Mouse (Mus musculus) C2C12 (cell line): ENCODE results near the gene Extl2. TPM values are rescaled to one million over a fixed set of nuclear protein-coding genes. Genes with fewer than 3 reads are reported as not detected.
A peak's percentile ranks its signal among the peaks of the same experiment; 100 is the strongest.

Source experiments
- H3K27me3 ChIP-seq: one replicate; pipeline ENCODE4 v1.6.1; 2011; ENCODE audit not compliant: control insufficient read depth, insufficient read depth, insufficient read length
- H3K36me3 ChIP-seq: one replicate; pipeline ENCODE4 v1.6.1; 2011; ENCODE audit not compliant: control insufficient read depth, insufficient read depth
- H3K4me3 ChIP-seq: one replicate; pipeline ENCODE4 v1.5.1; 2011; ENCODE audit warnings: mild to moderate bottlenecking, control low read depth; ENCODE audit not compliant: poor library complexity, insufficient read depth, severe bottlenecking
- H3K79me2 ChIP-seq: one replicate; pipeline ENCODE4 v1.6.1; 2011; ENCODE audit not compliant: control insufficient read depth, insufficient read depth
- H3K79me3 ChIP-seq: one replicate; pipeline ENCODE4 v1.6.1; 2011; ENCODE audit warnings: low read depth, control low read depth
- H3ac ChIP-seq: one replicate; pipeline ENCODE3; 2011; ENCODE audit warnings: low read depth; ENCODE audit not compliant: control insufficient read depth, insufficient read length
- CEBPB ChIP-seq: IDR thresholded peaks from one replicate; pipeline ENCODE4 v1.6.1; 2011; ENCODE audit warnings: low read depth, mild to moderate bottlenecking, control low read depth, moderate library complexity
- CTCF ChIP-seq: IDR thresholded peaks from one replicate; pipeline ENCODE4 v1.5.1; 2011; ENCODE audit not compliant: control insufficient read depth, insufficient read depth, insufficient read length
- FOSL1 ChIP-seq: IDR thresholded peaks from one replicate; pipeline ENCODE4 v1.8.0; 2011; ENCODE audit warnings: mild to moderate bottlenecking, low read length; ENCODE audit not compliant: poor library complexity, insufficient read depth, severe bottlenecking
- MAX ChIP-seq: IDR thresholded peaks from one replicate; pipeline ENCODE4 v1.6.1; 2011; ENCODE audit warnings: mild to moderate bottlenecking, control low read depth
- MYOD1 ChIP-seq: IDR thresholded peaks from one replicate; pipeline ENCODE4 v1.6.1; 2011; ENCODE audit warnings: low read depth; ENCODE audit not compliant: control insufficient read depth, insufficient read length
- MYOG ChIP-seq: IDR thresholded peaks from one replicate; pipeline ENCODE4 v1.6.1; 2011; ENCODE audit not compliant: control insufficient read depth, insufficient read length; ENCODE audit errors: extremely low read depth
- USF1 ChIP-seq: IDR thresholded peaks from one replicate; pipeline ENCODE4 v1.6.1; 2011; ENCODE audit warnings: low read depth, mild to moderate bottlenecking, control low read depth, moderate library complexity
- long read RNA-seq, 2 experiments: library from polyadenylated mRNA; unstranded; transcript quantifications; one replicate each; pipeline ENCODE4 v2.0.0; 2019 to 2020
- polyA plus RNA-seq: library from polyadenylated mRNA; unstranded; fragments of >200 nt; fragmentation: generic; extraction: Trizol; gene quantifications from one replicate; pipeline ENCODE4 v1.2.1, GENCODE M21; 2012; ENCODE audit warnings: missing spikeins

Extl2 gene
- polyA plus RNA-seq, result 8.4 TPM
- long read RNA-seq, experiment 1, transcript Extl2-203 (5 exons, 2,840 nt), result minor isoform, 8 of 23 reads
- long read RNA-seq, experiment 1, transcript Extl2-201 (5 exons, 3,000 nt), result major isoform, 9 of 23 reads
- long read RNA-seq, experiment 1, partial matches to known transcripts, result 1 of 23 reads
- long read RNA-seq, experiment 1, other reads (novel, unspliced or antisense), result 5 of 23 reads
- long read RNA-seq, experiment 2, transcript Extl2-201 (5 exons, 3,000 nt), result major isoform, 121 of 223 reads
- long read RNA-seq, experiment 2, transcript Extl2-202 (4 exons, 2,887 nt), result minor isoform, 8 of 223 reads
- long read RNA-seq, experiment 2, transcript Extl2-203 (5 exons, 2,840 nt), result minor isoform, 73 of 223 reads
- long read RNA-seq, experiment 2, partial matches to known transcripts, result 4 of 223 reads
- long read RNA-seq, experiment 2, other reads (novel, unspliced or antisense), result 17 of 223 reads

DNA sequence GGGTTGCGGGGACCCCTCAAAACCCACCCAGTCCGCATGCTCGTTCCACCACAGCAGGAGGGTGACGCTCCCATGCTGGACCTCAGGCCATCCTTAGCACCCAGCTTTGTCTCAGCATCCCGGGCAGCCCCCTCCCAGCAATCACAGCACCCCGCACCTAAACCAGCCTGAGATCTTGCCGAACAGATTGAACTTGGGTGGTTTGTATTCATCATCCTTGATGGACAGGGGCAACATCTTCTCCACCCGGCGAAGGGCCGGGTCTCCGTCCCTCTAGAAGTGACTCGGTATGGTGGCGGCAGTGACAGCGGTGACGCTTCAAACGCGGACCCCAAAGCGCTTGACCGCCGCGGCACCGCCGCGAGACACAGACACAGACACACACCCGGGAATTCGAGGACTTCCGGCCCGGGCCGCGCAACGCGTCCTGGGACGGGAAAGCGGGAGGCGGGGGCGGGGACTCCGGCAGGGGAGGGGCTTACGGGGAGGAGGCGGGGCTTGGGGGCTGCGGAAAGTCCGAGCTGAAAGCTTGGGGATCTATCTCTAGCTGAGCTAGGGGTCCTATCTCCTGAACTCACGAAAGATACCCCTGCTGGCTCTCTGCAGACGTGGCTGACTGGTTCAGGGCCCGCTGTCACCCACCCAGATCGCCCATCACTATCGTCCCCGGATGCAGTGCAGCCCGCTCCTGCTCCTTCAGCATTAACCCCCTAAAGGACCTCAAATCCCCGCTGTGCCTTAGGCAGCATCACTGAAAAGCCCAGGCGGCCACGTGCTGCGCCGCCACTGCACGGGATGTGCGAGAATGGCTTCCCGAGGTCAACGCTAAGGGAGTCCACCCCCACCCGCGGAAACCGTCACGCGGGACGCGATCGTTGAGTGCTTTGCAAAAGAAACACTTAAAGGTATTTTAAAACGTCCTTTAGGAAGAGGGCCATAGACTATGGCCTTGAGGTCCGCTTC, at the start of gene Extl2, which contains the start of gene Slc30a7:
Gene Extl2 (plus strand): TSS at position 485 of the 963 bp plus-strand sequence.
Gene Slc30a7 (minus strand): TSS at position 429 of the 963 bp plus-strand sequence.
- Histone ChIP-seq H3K79me2 (peaks cover 38% of the 10 kb centered on the region), H3K36me3 (peaks cover 26% of the 10 kb centered on the region), H3K79me3 (peaks cover 31% of the 10 kb centered on the region), H3ac (peak within 1 kb of the TSS; percentile 95), H3K4me3 (peak within 1 kb of the TSS; percentile 75), H3K27me3 (no peaks in the 10 kb centered on the region)
- TF ChIP-seq USF1, result peak; percentile 63
- no peak for TF ChIP-seq CTCF
- peak; percentile 90 for TF ChIP-seq MAX
- TF ChIP-seq CEBPB, result no peak
- no peak for TF ChIP-seq MYOD1
- no peak for TF ChIP-seq FOSL1
- no peak for TF ChIP-seq MYOG

DNA sequence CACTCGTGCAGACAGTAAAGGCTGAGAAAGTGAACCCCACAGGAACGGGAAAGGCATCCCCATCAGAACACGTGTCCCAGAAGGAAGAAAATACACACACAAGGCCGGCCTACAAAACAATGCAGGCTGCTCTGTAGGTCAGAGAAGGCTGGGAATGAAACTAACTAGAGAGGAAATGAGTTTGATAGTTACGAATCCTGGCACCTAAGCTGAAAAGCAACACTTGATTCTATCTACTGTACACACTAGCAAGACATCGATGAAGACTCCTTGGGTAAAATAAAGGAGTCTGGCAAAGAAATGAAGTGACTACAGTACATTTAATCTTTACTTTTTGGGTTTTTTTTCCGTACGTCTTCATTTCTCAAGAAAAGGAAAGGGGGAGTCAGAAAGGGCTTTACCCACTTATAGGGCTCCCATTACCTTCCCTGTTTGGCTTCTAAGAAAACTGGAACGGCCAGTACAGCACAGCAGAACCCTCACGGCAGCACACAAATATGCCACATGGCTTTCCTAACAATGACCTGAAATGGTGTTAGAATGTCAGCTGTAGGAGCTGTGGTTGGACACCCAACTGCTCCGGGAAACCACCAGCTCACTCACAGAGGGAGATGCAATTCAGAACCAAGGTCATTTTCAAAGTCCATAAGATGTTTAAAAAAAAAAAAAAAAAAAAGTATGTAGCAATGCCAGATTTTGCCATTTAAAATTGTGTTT, 45.8 kb upstream of the Extl2 start:
- TF ChIP-seq CTCF, result no peak
- TF ChIP-seq MYOG, result no peak
- TF ChIP-seq USF1, result peak; percentile 33
- TF ChIP-seq MAX, result peak; percentile 83
- no peak for TF ChIP-seq MYOD1
- H3K79me3 ChIP-seq, result peaks cover 3% of the 10 kb centered on the region
- H3ac ChIP-seq, result peak overlapping the region; percentile 55
- H3K36me3 ChIP-seq, result peaks cover 37% of the 10 kb centered on the region
- no peaks in the 10 kb centered on the region for H3K27me3 ChIP-seq
- no peak overlapping the region for H3K4me3 ChIP-seq
- H3K79me2 ChIP-seq, result no peaks in the 10 kb centered on the region

DNA sequence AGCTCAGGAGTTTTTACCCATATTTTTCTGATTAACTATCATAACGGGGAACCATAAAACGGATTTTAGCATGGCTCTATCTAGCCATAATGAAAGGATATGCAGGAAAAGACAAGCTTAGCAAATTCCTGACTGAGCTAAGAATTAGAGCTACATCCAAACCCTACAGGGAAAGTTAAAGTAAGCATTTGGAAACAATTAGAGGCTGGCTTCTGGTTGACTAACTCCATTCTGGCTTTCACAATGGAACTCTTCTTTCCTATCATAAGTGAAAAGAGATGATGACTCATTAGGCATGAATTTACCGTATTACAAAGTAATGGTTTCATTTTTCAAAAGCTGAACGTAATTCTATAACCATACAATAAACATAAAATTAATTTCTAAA, 45.2 kb upstream of the Extl2 start:
- H3K4me3 ChIP-seq, result no peak overlapping the region
- no peaks in the 10 kb centered on the region for H3K79me2 ChIP-seq
- H3ac ChIP-seq, result no peak overlapping the region
- no peak for TF ChIP-seq USF1
- TF ChIP-seq FOSL1, result peak; percentile 65
- TF ChIP-seq MYOD1, result no peak
- TF ChIP-seq MYOG, result no peak
- TF ChIP-seq MAX, result no peak
- peak; percentile 73 for TF ChIP-seq CEBPB
- TF ChIP-seq CTCF, result no peak
- H3K79me3 ChIP-seq, result peaks cover 3% of the 10 kb centered on the region
- H3K27me3 ChIP-seq, result no peaks in the 10 kb centered on the region
- peaks cover 34% of the 10 kb centered on the region for H3K36me3 ChIP-seq

DNA sequence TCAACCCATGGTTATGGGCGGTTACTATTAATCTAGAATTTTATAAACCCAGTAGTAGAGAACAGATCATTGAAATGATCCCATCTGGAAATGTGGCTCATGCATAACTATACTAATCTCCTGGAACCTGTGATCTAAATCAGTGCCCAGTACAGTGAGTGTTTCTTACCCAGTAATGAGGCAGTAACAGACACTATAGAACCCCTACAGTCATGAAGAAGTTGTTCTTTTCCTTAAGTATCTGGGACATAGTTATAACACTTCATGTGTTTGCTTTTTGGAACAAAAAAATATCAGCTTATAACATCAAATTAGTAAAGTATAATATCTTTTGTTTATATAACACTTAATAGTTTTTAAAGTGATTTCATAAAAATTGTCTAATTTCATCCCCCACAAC, 43.7 kb upstream of the Extl2 start:
- Histone ChIP-seq H3ac (no peak overlapping the region), H3K36me3 (peaks cover 36% of the 10 kb centered on the region), H3K79me2 (no peaks in the 10 kb centered on the region), H3K27me3 (no peaks in the 10 kb centered on the region), H3K79me3 (peaks cover 3% of the 10 kb centered on the region), H3K4me3 (no peak overlapping the region)
- TF ChIP-seq CTCF (no peak), MYOG (no peak), MAX (no peak), FOSL1 (no peak), USF1 (no peak), CEBPB (no peak), MYOD1 (no peak)

DNA sequence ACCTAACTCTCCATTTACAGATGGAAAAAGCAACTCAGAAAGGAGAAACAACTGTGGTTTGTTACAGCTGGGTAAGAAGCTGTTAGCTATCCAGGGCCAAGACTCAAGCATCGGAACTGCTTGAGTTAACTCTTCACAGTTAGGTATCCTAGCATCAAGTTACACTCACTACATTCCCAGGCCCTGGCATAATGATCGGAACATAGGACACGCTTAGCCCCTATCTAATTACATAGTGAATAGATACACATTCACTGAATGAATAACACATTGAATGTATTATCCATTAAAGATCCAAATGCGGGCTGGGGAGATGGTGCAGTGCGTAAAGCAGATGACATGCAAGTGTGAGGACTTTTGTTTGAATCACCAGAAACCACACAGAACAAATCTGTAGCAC, 43.2 kb upstream of the Extl2 start:
- H3ac ChIP-seq, result no peak overlapping the region
- peaks cover 2% of the 10 kb centered on the region for H3K79me3 ChIP-seq
- no peaks in the 10 kb centered on the region for H3K27me3 ChIP-seq
- peaks cover 33% of the 10 kb centered on the region for H3K36me3 ChIP-seq
- TF ChIP-seq FOSL1 (no peak), USF1 (no peak), MYOG (no peak), CTCF (no peak), CEBPB (no peak), MAX (no peak), MYOD1 (no peak)
- no peaks in the 10 kb centered on the region for H3K79me2 ChIP-seq
- H3K4me3 ChIP-seq, result no peak overlapping the region
